Mouse (Mus musculus) forebrain, postnatal 0 days (tissue): Measurements from ENCODE around the gene Ugt1a1. TPM values are rescaled to one million over a fixed set of nuclear protein-coding genes. Genes with fewer than 3 reads are reported as not detected.

Experiments used
- ATAC-seq: fragments of 200-750 bp; cut with Nextera tagmentation; 2 replicates; pipeline ENCODE4 v1.8.0; 2017; ENCODE audit warnings: mild to moderate bottlenecking, moderate library complexity
- DNase-seq: peaks from one replicate; pipeline ENCODE4 v3.0.0-alpha.2; 2015
- H3K27ac ChIP-seq: fragments of 300-500 bp; sonication (generic); 2 replicates; pipeline ENCODE4 v1.5.1; 2014; ENCODE audit warnings: low read depth, mild to moderate bottlenecking, antibody characterized with exemption, low read length, moderate library complexity, mixed read lengths
- H3K27me3 ChIP-seq: fragments of 300-500 bp; sonication (generic); 2 replicates; pipeline ENCODE4 v1.6.1; 2014; ENCODE audit warnings: mild to moderate bottlenecking, low read length, mixed read lengths; ENCODE audit not compliant: insufficient read depth
- H3K36me3 ChIP-seq: fragments of 300-500 bp; sonication (generic); 2 replicates; pipeline ENCODE4 v1.6.1; 2014; ENCODE audit warnings: mild to moderate bottlenecking, moderate library complexity; ENCODE audit not compliant: insufficient read depth
- H3K4me1 ChIP-seq: fragments of 300-500 bp; sonication (generic); 2 replicates; pipeline ENCODE4 v1.6.1; 2014; ENCODE audit warnings: antibody characterized with exemption; ENCODE audit not compliant: insufficient read depth
- H3K4me2 ChIP-seq: fragments of 300-500 bp; sonication (generic); 2 replicates; pipeline ENCODE4 v1.6.1; 2014; ENCODE audit warnings: low read depth, mild to moderate bottlenecking, moderate library complexity
- H3K4me3 ChIP-seq: fragments of 300-500 bp; sonication (generic); 2 replicates; pipeline ENCODE4 v1.5.1; 2014; ENCODE audit warnings: low read depth, low read length, mixed read lengths
- H3K9ac ChIP-seq: fragments of 300-500 bp; sonication (generic); 2 replicates; pipeline ENCODE4 v1.6.1; 2014; ENCODE audit warnings: mild to moderate bottlenecking
- H3K9me3 ChIP-seq: fragments of 300-500 bp; sonication (generic); 2 replicates; pipeline ENCODE4 v1.6.1; 2016; ENCODE audit warnings: low read length
- CTCF ChIP-seq: sonication (generic); IDR thresholded peaks from 2 replicates; pipeline ENCODE4 v1.5.1; 2016; ENCODE audit warnings: antibody characterized with exemption, control low read depth, low read depth
- WGBS: fragments of 180-500 bp; shearing (Covaris S2); extraction: QIAGEN DNeasy Blood & Tissue Kit; methylation state at CpG from one replicate; pipeline ENCODE4 v1.1.7; 2014; 5-methylcytosine and 5-hydroxymethylcytosine counted together
- polyA plus RNA-seq: library from polyadenylated mRNA; unstranded; fragments of >200 nt; fragmentation: Nextera tagmentation; extraction: Ambion mirVana; gene quantifications from 2 replicates; pipeline ENCODE4 v1.2.1, GENCODE M21; 2015
- total RNA-seq: library from RNA; depleted of rRNA; stranded (reverse); fragments of >200 nt; gene quantifications from 2 replicates; pipeline ENCODE4 v1.2.3, GENCODE M21; 2014

The Ugt1a1 gene
- total and polyA plus RNA-seq, 2 experiments from 2014 or later, result 0.14 TPM; not detected in 1

DNA sequence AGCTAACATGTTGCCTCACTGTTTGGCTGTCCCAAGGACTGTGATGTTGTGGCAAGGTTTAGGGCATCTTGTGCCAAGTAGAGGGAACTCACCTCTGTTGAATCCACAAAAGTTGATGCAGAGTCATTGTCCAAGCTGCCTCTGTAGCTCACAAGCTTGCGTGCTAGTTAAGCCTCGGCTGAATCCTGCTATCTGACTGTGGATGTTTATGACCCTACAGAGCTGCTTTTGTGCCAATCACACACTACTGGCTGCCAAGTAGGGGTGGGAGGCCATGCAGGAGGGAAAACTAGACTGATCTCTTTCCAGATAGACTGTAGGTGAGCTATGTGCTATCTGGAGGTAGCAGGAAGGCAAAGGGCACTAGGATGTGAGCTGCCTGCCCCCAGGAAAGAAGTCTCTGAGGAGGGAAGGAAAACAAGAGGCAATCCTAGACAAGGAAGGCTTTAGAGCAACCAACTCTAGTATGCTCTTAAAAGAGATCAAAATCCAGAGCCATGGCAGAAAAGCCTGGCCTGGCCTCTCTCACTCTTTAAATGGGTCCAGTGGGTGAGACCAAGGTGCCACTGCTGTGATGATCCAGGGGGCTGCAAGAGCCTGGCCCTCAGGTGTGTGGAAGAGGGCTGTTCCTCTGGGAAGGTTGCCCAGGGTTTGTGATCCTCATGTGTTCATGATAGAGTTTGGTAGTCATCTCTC, 2.2 kb downstream of the Ugt1a1 start:
- ATAC-seq (no peak), DNase-seq (peak; percentile 0)
- Histone ChIP-seq H3K9me3 (peaks cover 63% of the 10 kb centered on the region), H3K4me2 (no peak overlapping the region), H3K9ac (no peak overlapping the region), H3K27ac (no peak overlapping the region), H3K36me3 (no peaks in the 10 kb centered on the region), H3K4me1 (no peaks in the 10 kb centered on the region), H3K4me3 (no peak overlapping the region), H3K27me3 (no peaks in the 10 kb centered on the region)
- WGBS, result 82% methylated on average over 2 of the region's 2 CpGs
- TF ChIP-seq CTCF, result no peak

DNA sequence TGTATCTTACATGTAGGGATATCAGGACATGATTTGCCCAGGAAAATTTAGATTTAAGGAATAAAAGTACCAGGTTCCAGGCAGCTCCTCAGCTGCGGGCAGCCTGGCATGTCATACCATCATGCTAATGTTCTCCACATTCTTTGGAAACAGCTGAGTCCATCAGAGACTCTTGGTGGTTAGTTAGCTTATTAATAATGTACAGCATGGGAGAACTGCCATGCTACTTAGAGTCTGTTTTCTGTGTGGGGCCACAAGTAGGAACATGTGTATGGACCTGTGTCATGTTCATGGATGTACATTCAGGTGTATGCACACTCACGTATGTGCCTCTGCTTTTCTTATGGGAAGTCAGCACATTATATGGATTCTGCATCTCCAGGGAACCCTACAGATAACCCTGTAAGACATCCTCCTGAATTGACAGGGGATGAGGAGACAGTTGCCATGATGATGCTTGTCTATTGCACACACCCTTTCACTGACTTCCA, 2.7 kb downstream of the Ugt1a1 start:
- ATAC-seq, result no peak
- H3K4me1 ChIP-seq, result no peaks in the 10 kb centered on the region
- no peaks in the 10 kb centered on the region for H3K27me3 ChIP-seq
- 77% methylated on average over 2 of the region's 2 CpGs for WGBS
- DNase-seq, result peak; percentile 0
- H3K27ac ChIP-seq, result no peak overlapping the region
- peaks cover 63% of the 10 kb centered on the region for H3K9me3 ChIP-seq
- no peak overlapping the region for H3K4me3 ChIP-seq
- H3K9ac ChIP-seq, result no peak overlapping the region
- H3K4me2 ChIP-seq, result no peak overlapping the region
- TF ChIP-seq CTCF, result no peak
- no peaks in the 10 kb centered on the region for H3K36me3 ChIP-seq

DNA sequence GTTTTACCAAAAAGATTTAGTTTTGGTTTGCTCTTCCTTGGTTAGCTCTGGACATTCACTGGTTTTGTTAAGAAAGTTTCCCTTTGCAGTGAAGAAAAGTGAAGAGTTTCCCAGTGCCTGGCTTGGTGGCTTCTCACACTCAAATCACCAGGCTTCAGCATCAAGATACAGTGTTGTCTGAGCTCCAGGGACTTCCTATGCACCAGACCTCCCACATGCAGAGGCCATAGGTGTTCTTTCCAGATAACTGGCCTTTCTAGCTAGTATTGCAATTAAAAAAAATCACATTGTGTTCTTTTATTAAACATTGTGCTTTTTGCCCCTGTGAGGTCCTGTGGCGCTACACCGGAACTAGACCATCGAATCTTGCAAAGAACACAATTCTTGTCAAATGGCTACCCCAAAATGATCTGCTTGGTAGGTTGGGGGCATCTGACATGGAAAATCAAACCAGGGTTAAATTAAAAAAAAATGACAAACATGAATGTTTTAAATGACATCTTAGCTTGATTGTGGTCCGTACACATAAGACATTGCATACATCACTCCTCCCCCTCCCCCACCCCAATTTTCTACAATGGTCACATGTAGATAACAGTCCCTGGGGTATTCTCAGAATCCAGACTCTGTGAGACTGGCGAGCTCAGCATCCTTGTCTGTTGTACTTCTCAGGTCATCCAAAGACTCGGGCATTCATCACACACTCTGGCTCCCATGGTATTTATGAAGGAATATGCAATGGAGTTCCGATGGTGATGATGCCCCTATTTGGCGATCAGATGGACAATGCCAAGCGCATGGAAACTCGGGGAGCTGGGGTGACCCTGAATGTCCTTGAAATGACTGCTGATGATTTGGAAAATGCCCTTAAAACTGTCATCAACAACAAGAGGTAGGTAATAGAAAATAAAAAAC, 4.0 kb downstream of the Ugt1a1 start:
- Histone ChIP-seq H3K36me3 (no peaks in the 10 kb centered on the region), H3K4me2 (no peak overlapping the region), H3K9ac (no peak overlapping the region), H3K27ac (no peak overlapping the region), H3K9me3 (peaks cover 63% of the 10 kb centered on the region), H3K4me1 (no peaks in the 10 kb centered on the region), H3K27me3 (no peaks in the 10 kb centered on the region), H3K4me3 (no peak overlapping the region)
- DNase-seq, result peak; percentile 0
- 73% methylated on average over 10 of the region's 10 CpGs for WGBS
- no peak for TF ChIP-seq CTCF
- ATAC-seq, result no peak

DNA sequence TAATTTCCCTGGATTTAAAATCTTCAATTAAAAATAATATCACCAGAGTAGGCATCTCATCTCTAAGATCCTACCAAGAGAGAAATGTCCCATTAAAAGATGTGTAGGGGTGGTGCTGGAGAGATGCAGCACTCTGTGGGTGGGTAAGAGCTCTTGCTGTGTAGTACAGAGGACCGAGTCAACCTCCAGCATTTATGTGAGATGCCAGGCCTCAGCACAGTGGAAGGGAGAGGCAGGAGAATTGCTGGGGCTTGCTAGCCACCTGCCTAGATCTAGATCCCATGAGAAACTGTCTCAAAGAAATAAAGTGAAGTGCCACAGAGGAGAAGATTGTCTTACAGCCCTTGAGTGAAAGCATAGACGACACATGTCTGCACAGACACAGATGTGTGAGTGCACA, 4.8 kb downstream of the Ugt1a1 start:
- no peak overlapping the region for H3K9ac ChIP-seq
- DNase-seq, result no peak
- no peak overlapping the region for H3K27ac ChIP-seq
- H3K9me3 ChIP-seq, result peaks cover 60% of the 10 kb centered on the region
- WGBS, result 55% methylated on average over 2 of the region's 2 CpGs
- H3K4me1 ChIP-seq, result no peaks in the 10 kb centered on the region
- no peak overlapping the region for H3K4me3 ChIP-seq
- no peak overlapping the region for H3K4me2 ChIP-seq
- TF ChIP-seq CTCF, result no peak
- H3K27me3 ChIP-seq, result no peaks in the 10 kb centered on the region
- H3K36me3 ChIP-seq, result no peaks in the 10 kb centered on the region
- no peak for ATAC-seq

DNA sequence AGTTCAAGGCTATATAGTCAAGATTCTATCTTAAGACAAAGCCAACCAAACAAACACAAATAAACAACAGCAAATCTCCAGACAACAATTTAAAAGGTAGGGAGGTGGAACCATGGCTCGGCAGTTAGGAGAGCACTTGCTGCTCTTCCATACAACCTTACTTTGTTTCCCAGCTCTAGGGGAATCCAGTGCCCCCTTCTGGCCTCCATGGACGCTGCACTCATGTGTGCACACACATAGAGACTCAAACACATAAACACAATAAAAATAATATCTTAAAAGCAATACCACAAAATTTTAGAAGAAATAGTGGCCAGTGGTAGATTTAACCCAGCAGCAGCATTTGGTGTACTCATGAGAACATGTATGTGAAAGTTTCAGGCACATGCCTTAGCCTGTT, 5.4 kb downstream of the Ugt1a1 start:
- Histone ChIP-seq H3K4me1 (no peaks in the 10 kb centered on the region), H3K36me3 (no peaks in the 10 kb centered on the region), H3K9me3 (peaks cover 56% of the 10 kb centered on the region), H3K4me2 (no peak overlapping the region), H3K27ac (no peak overlapping the region), H3K9ac (no peak overlapping the region), H3K27me3 (no peaks in the 10 kb centered on the region), H3K4me3 (no peak overlapping the region)
- WGBS, result 67% methylated on average over 2 of the region's 2 CpGs
- no peak for ATAC-seq
- DNase-seq, result peak; percentile 0
- TF ChIP-seq CTCF, result 0 out of 2 replicates have a peak, but pooled peaks have one; percentile 24

DNA sequence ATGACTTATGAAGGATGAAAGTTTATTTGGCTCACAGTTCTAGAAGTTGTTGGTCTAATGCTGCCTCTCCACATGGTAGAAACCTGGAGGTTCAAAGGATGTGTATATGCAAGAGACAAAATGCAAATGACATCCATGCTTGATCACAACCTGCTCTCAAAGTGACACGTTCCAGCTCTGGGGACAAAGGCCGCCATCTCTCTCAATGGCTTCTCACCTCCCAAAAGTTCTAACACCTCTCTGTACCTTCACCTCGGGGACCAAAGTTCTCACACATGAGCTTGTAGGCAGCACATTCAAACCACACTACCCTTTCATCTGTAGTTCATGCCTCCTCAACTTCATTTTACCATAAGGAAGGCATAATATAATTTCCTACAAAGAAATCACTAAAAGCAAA, 5.8 kb downstream of the Ugt1a1 start:
- no peak for ATAC-seq
- Histone ChIP-seq H3K9ac (no peak overlapping the region), H3K27me3 (no peaks in the 10 kb centered on the region), H3K4me1 (no peaks in the 10 kb centered on the region), H3K9me3 (peaks cover 53% of the 10 kb centered on the region), H3K4me2 (no peak overlapping the region), H3K36me3 (no peaks in the 10 kb centered on the region), H3K27ac (no peak overlapping the region), H3K4me3 (no peak overlapping the region)
- no peak for TF ChIP-seq CTCF
- 39% methylated on average over 3 of the region's 3 CpGs for WGBS
- no peak for DNase-seq

DNA sequence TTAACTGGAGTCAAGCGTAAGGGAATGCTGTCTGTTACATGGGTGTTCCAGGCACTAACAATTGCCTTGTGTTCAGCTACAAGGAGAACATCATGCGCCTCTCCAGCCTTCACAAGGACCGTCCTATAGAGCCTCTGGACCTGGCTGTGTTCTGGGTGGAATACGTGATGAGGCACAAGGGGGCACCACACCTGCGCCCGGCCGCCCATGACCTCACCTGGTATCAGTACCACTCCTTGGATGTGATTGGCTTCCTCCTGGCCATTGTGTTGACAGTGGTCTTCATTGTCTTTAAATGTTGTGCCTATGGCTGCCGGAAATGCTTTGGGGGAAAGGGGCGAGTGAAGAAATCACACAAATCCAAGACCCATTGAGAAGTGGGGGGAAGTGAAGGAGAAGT, 6.3 kb downstream of the Ugt1a1 start:
- H3K9ac ChIP-seq, result no peak overlapping the region
- H3K36me3 ChIP-seq, result no peaks in the 10 kb centered on the region
- ATAC-seq, result no peak
- DNase-seq, result no peak
- no peak for TF ChIP-seq CTCF
- no peak overlapping the region for H3K27ac ChIP-seq
- peaks cover 48% of the 10 kb centered on the region for H3K9me3 ChIP-seq
- H3K4me3 ChIP-seq, result no peak overlapping the region
- no peaks in the 10 kb centered on the region for H3K4me1 ChIP-seq
- WGBS, result 77% methylated on average over 9 of the region's 9 CpGs
- no peak overlapping the region for H3K4me2 ChIP-seq
- H3K27me3 ChIP-seq, result no peaks in the 10 kb centered on the region
